Mouse (Mus musculus) monocyte, adult 2 months (primary cell): ENCODE measurements at regions not wholly inside any gene's neighbourhood (a gene's known extent, or its start where the extent isn't known, plus 50 kb on each side); places are given as distances from the start of the nearest gene placed in this dataset.

Experiments used
- DNase-seq, 2 experiments: peaks; one replicate each; pipeline ENCODE4 v3.0.0; 2022; ENCODE audit warnings: low spot score in 2 of 2, low read depth in 1 of 2

GRCm38 (mm10) chr13:39183715-39184179, 223.1 kb upstream of the Slc35b3 start:
- no peak for DNase-seq

DNA sequence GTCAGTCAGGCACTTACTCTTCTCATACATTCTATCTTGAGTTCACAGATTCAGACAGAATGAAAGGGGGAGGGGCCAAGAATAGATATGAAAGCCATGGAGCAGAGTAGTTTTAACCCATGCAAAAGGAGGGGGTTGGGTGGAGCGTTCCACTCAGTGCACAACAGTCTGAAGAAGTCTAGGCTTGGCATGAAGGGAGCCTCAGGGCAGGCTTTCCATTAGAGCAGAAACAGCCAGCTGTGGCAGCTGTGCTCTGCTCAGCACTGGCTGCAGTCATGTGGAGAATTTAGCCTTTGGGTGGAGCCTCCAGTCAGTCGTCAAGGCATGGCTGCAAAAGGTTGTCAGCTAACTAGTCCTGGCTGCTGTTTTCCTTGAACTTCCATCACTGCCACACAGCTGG, 201.3 kb upstream of the Slc35b3 start:
- DNase-seq = no peak

DNA sequence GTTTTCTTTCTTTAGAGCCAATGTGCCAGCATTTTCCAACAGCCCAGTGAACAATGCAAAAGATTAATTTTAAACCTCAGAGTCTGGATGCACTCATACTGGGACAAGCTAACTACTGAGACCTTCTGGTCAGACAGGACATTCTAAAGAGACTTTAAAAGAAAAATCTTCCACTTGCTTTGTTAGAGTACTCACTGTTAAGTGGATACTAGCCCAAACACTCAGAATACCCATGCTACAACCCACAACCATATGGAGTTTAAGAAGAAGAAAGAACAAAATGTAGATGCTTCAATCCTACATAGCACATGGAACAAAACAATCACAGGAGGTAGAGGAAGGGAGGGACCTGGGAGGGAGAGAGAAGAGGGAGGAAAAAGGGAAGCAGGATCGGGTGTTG, 167.3 kb upstream of the Slc35b3 start:
- no peak for DNase-seq

DNA sequence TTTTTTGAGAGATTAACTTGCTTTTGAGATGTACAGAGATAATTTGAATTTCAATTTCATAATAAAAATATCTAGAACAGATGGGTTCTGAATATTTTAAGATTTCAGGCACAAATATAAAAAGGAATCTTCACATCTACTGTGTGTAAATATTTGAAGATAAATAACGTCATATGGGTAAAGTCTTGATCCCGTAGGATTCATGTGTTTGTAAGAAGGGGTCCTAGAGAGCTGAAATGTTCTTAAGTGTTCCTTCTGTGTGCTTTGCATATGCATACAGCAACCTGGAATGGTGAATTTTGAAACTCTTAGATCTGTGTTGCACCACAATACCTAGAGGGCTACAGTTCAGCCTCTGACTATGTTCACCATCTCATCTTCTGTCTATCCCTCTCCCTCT, 131.4 kb upstream of the Slc35b3 start:
- no peak for DNase-seq

DNA sequence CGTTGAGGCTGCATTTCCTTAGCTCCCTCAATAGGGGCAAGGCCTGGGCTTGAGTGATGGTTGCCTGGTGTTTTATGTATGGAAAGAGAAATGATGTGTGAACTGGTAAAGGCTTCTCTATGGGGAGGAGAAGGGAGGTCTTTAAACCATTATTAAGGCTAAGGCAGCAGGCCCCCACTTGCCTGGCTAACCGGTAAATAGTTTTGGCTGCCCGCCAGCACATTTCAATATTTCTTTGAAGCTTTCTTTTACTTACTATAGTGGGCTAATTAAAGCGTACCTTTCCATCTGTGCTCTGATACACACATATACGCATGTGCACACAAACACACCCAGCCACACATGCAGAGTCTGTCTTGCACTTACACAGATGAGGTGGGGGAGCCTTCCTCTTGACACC, 123.9 kb upstream of the Slc35b3 start:
- DNase-seq = no peak

- DNase-seq = no peak
Measured at GRCm38 (mm10) chr13:39074211-39074610, 113.5 kb upstream of the Slc35b3 start.

- DNase-seq = no peak
Measured at GRCm38 (mm10) chr13:39032263-39032662, 71.6 kb upstream of the Slc35b3 start.

DNA sequence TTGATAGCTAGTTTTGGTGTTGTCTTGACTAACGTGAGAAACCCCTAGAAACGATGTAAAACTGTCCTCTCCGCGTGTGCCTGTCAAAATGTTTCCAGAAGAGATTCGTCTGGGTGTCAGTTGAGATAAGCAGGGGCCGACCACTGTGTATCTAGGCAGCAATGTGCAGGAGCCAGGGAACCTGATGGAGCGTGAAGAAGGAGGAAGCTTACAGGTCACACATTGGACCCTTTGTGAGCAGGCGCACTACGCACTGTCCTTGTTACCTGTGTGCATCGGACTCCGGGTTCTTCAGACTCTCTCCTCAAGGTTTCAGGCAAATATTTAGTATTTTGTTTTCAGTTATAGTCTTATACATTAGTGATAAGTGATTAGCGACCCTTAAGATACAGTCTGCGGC, 59.5 kb upstream of the Slc35b3 start:
- DNase-seq = no peak

GRCm38 (mm10) chr13:39011696-39012095, 51.0 kb upstream of the Slc35b3 start:
- DNase-seq = peak; percentile 0 to 33
